Mouse (Mus musculus) forebrain, embryonic 10.5 days (tissue): ENCODE results near the gene Bpifb5. TPM values are rescaled to one million over a fixed set of nuclear protein-coding genes. Genes with fewer than 3 reads are reported as not detected.
"Not testable (repeated sequence)": the region's sequence is repeated elsewhere in the genome, so short reads cannot be mapped to it uniquely, and the experiment has no call there.

ENCODE experiments used
- DNase-seq: peaks from one replicate; pipeline ENCODE4 v3.0.0-alpha.2; 2017; ENCODE audit warnings: low spot score; ENCODE audit errors: extremely low spot score
- H3K27ac ChIP-seq: fragments of 300-500 bp; sonication (generic); 2 replicates; pipeline ENCODE4 v1.5.1; 2016; ENCODE audit warnings: mild to moderate bottlenecking
- H3K27me3 ChIP-seq: fragments of 300-500 bp; sonication (generic); 2 replicates; pipeline ENCODE4 v1.6.1; 2016; ENCODE audit warnings: mild to moderate bottlenecking; ENCODE audit not compliant: poor library complexity, severe bottlenecking
- H3K36me3 ChIP-seq: fragments of 300-500 bp; sonication (generic); replicated peaks from 2 replicates; pipeline ENCODE4 v1.6.1; 2016; ENCODE audit warnings: mild to moderate bottlenecking, moderate library complexity
- H3K4me1 ChIP-seq: fragments of 300-500 bp; sonication (generic); 2 replicates; pipeline ENCODE4 v1.6.1; 2016
- H3K4me3 ChIP-seq: fragments of 300-500 bp; sonication (generic); 2 replicates; pipeline ENCODE4 v1.5.1; 2016; ENCODE audit warnings: mild to moderate bottlenecking, moderate library complexity
- H3K9me3 ChIP-seq: fragments of 300-500 bp; sonication (generic); 2 replicates; pipeline ENCODE4 v1.6.1; 2016; ENCODE audit warnings: mild to moderate bottlenecking, moderate library complexity
- WGBS: fragments of 180-500 bp; shearing (Covaris S2); methylation state at CpG from one replicate; pipeline ENCODE4 v1.1.7; 2016; 5-methylcytosine and 5-hydroxymethylcytosine counted together
- polyA plus RNA-seq: library from polyadenylated mRNA; unstranded; fragments of >200 nt; fragmentation: Nextera tagmentation; extraction: Ambion mirVana; gene quantifications from 2 replicates; pipeline ENCODE4 v1.2.1, GENCODE M21; 2016

Gene Bpifb5
- 0.18 and 0.33 TPM in 2 replicates for polyA plus RNA-seq

GRCm38 (mm10) chr2:154223265-154223916 is at the start of gene Bpifb5:
Gene Bpifb5, plus strand, starts transcription at chr2:154223742.
- Histone ChIP-seq H3K4me1 (peaks cover 32% of the 10 kb centered on the region), H3K27ac (peak within 1 kb of the TSS; percentile 74), H3K36me3 (no peaks in the 10 kb centered on the region), H3K27me3 (no peaks in the 10 kb centered on the region), H3K9me3 (no peaks in the 10 kb centered on the region), H3K4me3 (peak within 1 kb of the TSS; percentile 37)
- DNase-seq = peak; percentile 61
- WGBS = 5% methylated on average over 14 of the region's 14 CpGs

GRCm38 (mm10) chr2:154181900-154182299 is 41.6 kb upstream of the Bpifb5 start:
- H3K4me3 ChIP-seq, H3K27me3 ChIP-seq, H3K4me1 ChIP-seq, H3K9me3 ChIP-seq, H3K36me3 ChIP-seq, DNase-seq, H3K27ac ChIP-seq: not testable (repeated sequence)
- WGBS = 88% methylated on average over 7 of the region's 7 CpGs

GRCm38 (mm10) chr2:154183061-154183460 is 40.5 kb upstream of the Bpifb5 start:
- not testable (repeated sequence) for H3K27ac ChIP-seq, DNase-seq, H3K36me3 ChIP-seq, H3K4me3 ChIP-seq, H3K4me1 ChIP-seq, H3K9me3 ChIP-seq, H3K27me3 ChIP-seq
- WGBS = 81% methylated on average over 4 of the region's 4 CpGs

- Histone ChIP-seq H3K4me3 (no peak overlapping the region), H3K27me3 (no peaks in the 10 kb centered on the region), H3K9me3 (no peaks in the 10 kb centered on the region), H3K4me1 (0 out of 2 replicates have a peak, but pooled peaks cover 3% of the 10 kb centered on the region), H3K27ac (no peak overlapping the region), H3K36me3 (no peaks in the 10 kb centered on the region)
- 89% methylated on average over 6 of the region's 6 CpGs for WGBS
- no peak for DNase-seq
Measured at GRCm38 (mm10) chr2:154185319-154185718, 38.2 kb upstream of the Bpifb5 start.

GRCm38 (mm10) chr2:154185748-154186147 is 37.8 kb upstream of the Bpifb5 start:
- Histone ChIP-seq H3K27me3 (no peaks in the 10 kb centered on the region), H3K4me1 (0 out of 2 replicates have a peak, but pooled peaks cover 3% of the 10 kb centered on the region), H3K27ac (no peak overlapping the region), H3K9me3 (no peaks in the 10 kb centered on the region), H3K4me3 (no peak overlapping the region), H3K36me3 (no peaks in the 10 kb centered on the region)
- WGBS = 82% methylated on average over 3 of the region's 3 CpGs
- no peak for DNase-seq

- 50% methylated on average over 5 of the region's 5 CpGs for WGBS
- H3K27ac ChIP-seq = no peak overlapping the region
- H3K4me1 ChIP-seq = 0 out of 2 replicates have a peak, but pooled peaks cover 3% of the 10 kb centered on the region
- no peak overlapping the region for H3K4me3 ChIP-seq
- no peaks in the 10 kb centered on the region for H3K27me3 ChIP-seq
- DNase-seq = no peak
- H3K9me3 ChIP-seq = no peaks in the 10 kb centered on the region
- no peaks in the 10 kb centered on the region for H3K36me3 ChIP-seq
Measured at GRCm38 (mm10) chr2:154187468-154187867, 36.1 kb upstream of the Bpifb5 start.

GRCm38 (mm10) chr2:154189877-154190434 is 33.6 kb upstream of the Bpifb5 start:
- H3K36me3 ChIP-seq = no peaks in the 10 kb centered on the region
- no peak overlapping the region for H3K27ac ChIP-seq
- DNase-seq = no peak
- H3K27me3 ChIP-seq = no peaks in the 10 kb centered on the region
- 90% methylated on average over 7 of the region's 7 CpGs for WGBS
- H3K4me1 ChIP-seq = 0 out of 2 replicates have a peak, but pooled peaks cover 3% of the 10 kb centered on the region
- no peaks in the 10 kb centered on the region for H3K9me3 ChIP-seq
- H3K4me3 ChIP-seq = no peak overlapping the region

- H3K27ac ChIP-seq = no peak within 1 kb of the TSS
- no peak within 1 kb of the TSS for H3K4me3 ChIP-seq
- H3K9me3 ChIP-seq = no peaks in the 10 kb centered on the region
- H3K27me3 ChIP-seq = no peaks in the 10 kb centered on the region
- H3K36me3 ChIP-seq = no peaks in the 10 kb centered on the region
- WGBS = 89% methylated on average over 11 of the region's 11 CpGs
- DNase-seq = no peak
- 0 out of 2 replicates have a peak, but pooled peaks cover 3% of the 10 kb centered on the region for H3K4me1 ChIP-seq
Measured at GRCm38 (mm10) chr2:154190546-154191258, 32.8 kb upstream of the Bpifb5 start, which contains the start of gene Bpifb1. Gene Bpifb1, plus strand, starts transcription at chr2:154190818.

- 0 out of 2 replicates have a peak, but pooled peaks cover 3% of the 10 kb centered on the region for H3K4me1 ChIP-seq
- DNase-seq = no peak
- 85% methylated on average over 2 of the region's 2 CpGs for WGBS
Measured at GRCm38 (mm10) chr2:154192141-154192540, 31.4 kb upstream of the Bpifb5 start.

GRCm38 (mm10) chr2:154193071-154193470 is 30.5 kb upstream of the Bpifb5 start:
- 92% methylated on average over 4 of the region's 4 CpGs for WGBS
- Histone ChIP-seq H3K4me3 (no peak overlapping the region), H3K9me3 (no peaks in the 10 kb centered on the region), H3K27me3 (no peaks in the 10 kb centered on the region), H3K27ac (no peak overlapping the region), H3K36me3 (no peaks in the 10 kb centered on the region), H3K4me1 (0 out of 2 replicates have a peak, but pooled peaks cover 3% of the 10 kb centered on the region)
- DNase-seq = no peak

More at GRCm38 (mm10) chr2:154192141-154192540, 31.4 kb upstream of the Bpifb5 start:
- Histone ChIP-seq H3K4me3 (no peak overlapping the region), H3K9me3 (no peaks in the 10 kb centered on the region), H3K36me3 (no peaks in the 10 kb centered on the region), H3K27ac (no peak overlapping the region), H3K27me3 (no peaks in the 10 kb centered on the region)

- H3K36me3 ChIP-seq = no peaks in the 10 kb centered on the region
- no peak for DNase-seq
- no peaks in the 10 kb centered on the region for H3K9me3 ChIP-seq
- WGBS = 74% methylated on average over 5 of the region's 5 CpGs
- H3K27ac ChIP-seq = no peak overlapping the region
- no peaks in the 10 kb centered on the region for H3K27me3 ChIP-seq
- no peak overlapping the region for H3K4me3 ChIP-seq
- H3K4me1 ChIP-seq = 0 out of 2 replicates have a peak, but pooled peaks cover 3% of the 10 kb centered on the region
Measured at GRCm38 (mm10) chr2:154193994-154194504, 29.5 kb upstream of the Bpifb5 start.

GRCm38 (mm10) chr2:154197036-154197435 is 26.5 kb upstream of the Bpifb5 start:
- 87% methylated on average over 9 of the region's 9 CpGs for WGBS
- Histone ChIP-seq H3K36me3 (no peaks in the 10 kb centered on the region), H3K9me3 (no peaks in the 10 kb centered on the region), H3K27ac (no peak overlapping the region), H3K4me1 (0 out of 2 replicates have a peak, but pooled peaks cover 3% of the 10 kb centered on the region), H3K4me3 (no peak overlapping the region), H3K27me3 (no peaks in the 10 kb centered on the region)
- no peak for DNase-seq
